Mouse (Mus musculus): ENCODE measurements around the gene Bmf.
A peak's percentile ranks its signal among the peaks of the same experiment; 100 is the strongest.

DNA sequence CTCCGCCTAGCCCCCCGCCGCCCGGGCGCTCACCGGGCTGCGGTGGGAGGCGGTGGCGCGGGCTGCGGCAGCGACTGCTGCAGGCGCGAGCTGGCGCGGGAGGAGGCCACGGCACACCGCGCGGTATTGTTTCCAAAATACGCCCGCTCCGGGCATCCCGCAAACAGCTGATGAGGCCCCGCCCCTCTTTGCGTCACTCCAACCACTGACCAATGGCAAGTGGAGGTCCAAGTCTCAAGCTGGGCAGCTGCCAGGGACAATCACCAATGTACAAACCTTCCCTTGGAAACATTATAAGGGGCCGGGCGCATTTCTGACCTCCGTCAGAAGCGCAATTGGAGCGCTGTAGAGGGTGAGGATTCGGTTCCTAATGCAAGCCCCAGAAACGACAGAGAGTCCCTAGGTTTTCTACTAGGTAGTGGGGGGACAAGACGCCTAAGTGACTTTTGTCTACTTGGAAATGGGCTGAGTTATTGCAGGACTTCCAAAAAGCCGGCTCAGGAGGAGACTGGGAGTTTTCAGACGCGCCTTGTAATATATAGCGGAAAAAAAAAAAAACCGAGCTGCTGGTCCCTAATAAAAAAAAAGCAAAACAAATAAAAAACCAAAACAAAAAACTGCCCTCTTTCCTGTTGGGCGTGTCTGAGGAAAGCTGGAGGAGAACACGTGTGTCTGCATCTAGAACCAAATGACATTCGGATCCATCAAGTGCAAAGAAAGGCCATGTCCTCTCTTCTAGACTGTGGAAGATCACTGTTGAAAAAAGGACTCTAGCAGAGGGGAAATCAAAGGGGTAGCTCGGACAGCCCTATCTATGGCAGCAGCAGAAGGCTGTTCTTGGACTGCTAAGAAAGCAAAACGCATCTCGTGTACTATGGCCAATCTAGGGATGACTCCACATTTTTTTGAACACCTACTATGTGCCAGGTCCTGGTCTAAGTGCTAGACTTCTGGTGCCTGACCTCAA, at the start of gene Bmf:
- TF ChIP-seq CTCF (IDR thresholded peaks at IDR 0.05) (no peak), POLR2A (IDR thresholded peaks at IDR 0.05; ENCODE audit: insufficient read depth, low read depth, low read length) (peak; percentile 66)
